Mouse (Mus musculus): ENCODE results near the gene Gm49318. TPM values are rescaled to one million over a fixed set of nuclear protein-coding genes. Genes with fewer than 3 reads are reported as not detected.

The Gm49318 gene
- not detected for total RNA-seq (2021)

DNA sequence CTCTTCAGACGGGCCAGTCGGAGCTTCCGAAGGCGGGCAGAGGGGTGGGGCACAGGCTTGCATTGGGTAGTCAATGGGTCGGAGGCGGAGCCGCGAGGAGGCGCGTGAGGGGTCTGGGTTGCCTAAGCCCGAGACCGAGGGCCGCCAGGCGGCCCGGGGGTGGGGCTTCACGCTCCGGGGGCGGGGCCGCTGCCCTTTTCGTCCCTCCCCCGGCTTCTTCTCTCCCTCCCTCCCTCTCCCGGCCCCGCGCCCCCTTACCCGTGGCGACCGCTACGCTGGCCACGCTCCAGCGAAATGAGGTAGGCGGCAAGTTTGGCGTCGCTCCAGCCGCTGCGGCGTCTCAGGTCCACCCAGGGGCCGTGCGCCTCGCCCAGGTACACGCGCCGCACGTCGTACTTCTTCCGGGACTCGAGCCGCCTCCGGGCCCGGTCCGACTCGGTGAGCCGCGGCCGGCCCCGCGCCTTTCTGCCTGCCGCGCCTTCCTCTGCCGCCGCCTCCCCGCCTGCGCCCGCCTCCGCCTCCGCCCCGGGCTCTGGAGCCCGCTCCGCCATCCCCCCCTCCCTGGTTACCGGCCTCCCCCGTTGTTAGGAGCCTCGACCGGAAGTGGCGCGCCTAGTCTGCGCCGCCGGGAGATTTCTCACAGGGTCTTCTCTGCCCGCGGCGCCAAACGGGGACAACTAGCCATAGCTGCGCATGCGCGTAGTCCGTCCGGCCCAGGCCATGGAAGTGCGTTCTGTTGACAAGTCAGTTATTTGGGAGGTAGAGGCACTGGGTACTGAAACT lies at the start of gene Gm49318, which contains the start of gene Zfp653:
Gene Gm49318, minus strand, starts transcription at position 469 of the 783 bp plus-strand sequence.
Gene Zfp653, minus strand, starts transcription at position 586 of the 783 bp plus-strand sequence.
- peak; percentile 93 for DNase-seq (ENCODE audit: low spot score)
- intact Hi-C loops (cut with DNase I), result loop anchor here (10.0 kb wide), 1 partner anchor 154 kb away; the partner anchor contains the start of gene Zfp809

DNA sequence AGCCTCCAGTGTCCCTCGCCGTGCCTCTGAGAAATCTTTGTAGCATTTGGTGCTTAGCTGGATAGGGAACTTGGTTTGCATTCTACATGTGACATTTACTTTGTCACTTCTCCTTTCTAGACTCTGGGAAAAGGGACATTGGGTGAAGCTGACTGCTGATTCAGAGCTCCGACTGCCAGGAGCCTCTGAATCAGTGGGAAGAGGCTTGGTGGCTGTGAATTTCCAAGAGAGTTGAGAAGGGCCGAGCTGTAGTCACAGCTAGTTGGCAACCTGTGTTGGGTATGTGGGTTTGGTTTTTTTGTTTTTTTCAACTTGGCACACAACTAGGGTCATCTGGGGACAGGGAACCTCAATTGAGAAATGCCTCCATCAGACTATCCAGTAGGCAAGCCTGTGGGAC lies 48.5 kb upstream of the Gm49318 start:
- DNase-seq (ENCODE audit: low spot score), result no peak
- intact Hi-C loops (cut with DNase I), result no loop called here

- no peak for DNase-seq (ENCODE audit: low spot score)
- intact Hi-C loops (cut with DNase I), result no loop called here
These were observed 46.8 kb upstream of the Gm49318 start for GRCm38 (mm10) chr9:22117754-22118456.

GRCm38 (mm10) chr9:22116740-22117426 lies 45.8 kb upstream of the Gm49318 start, which contains the start of gene Elof1:
Elof1 (minus strand) TSS chr9:22117172.
- DNase-seq (ENCODE audit: low spot score), result peak; percentile 85
- intact Hi-C loops (cut with DNase I), result no loop called here

DNA sequence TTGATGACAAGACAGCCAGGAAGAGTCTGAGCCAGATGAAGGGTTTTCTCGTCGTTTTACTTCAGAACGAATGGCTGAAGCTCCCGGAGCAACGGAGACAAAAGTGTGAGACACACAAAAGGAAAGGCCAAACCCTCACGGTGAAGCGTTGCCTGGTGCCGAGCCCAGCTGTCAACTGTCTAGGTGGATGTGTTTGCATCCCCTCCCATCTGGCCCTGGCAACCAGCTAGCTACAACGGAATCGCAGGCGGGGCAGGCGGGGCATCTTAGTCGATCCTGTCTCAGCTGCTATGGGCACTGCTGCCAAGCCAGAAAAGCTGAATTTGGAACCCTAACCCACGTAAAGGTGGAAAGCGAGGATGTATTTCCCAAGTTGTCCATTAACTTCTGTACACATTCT lies 45.0 kb upstream of the Gm49318 start:
- intact Hi-C loops (cut with DNase I), result no loop called here
- DNase-seq (ENCODE audit: low spot score), result no peak

DNA sequence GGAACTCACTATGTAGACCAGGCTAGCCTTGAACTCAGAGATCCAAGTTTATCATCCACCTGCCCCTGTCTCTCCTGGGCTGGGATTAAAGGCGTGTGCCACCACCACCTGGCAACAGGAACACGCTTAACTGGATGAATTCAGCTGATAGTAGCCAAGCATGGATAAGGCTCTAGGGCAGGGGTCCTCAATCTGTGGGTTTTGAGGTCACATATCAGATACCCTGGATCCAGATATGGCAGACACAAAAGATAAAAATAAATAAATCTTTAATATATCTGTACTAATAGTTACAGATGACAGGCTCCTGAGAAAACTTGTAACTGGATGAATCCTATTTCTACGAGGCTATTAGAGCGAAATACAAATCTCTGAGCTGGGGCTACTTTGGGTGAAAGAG lies 44.6 kb upstream of the Gm49318 start:
- intact Hi-C loops (cut with DNase I), result no loop called here
- no peak for DNase-seq (ENCODE audit: low spot score)

GRCm38 (mm10) chr9:22108194-22108593 lies 37.1 kb upstream of the Gm49318 start:
- DNase-seq (ENCODE audit: low spot score), result no peak
- intact Hi-C loops (cut with DNase I), result no loop called here

GRCm38 (mm10) chr9:22099922-22100321 lies 28.9 kb upstream of the Gm49318 start:
- intact Hi-C loops (cut with DNase I), result no loop called here
- no peak for DNase-seq (ENCODE audit: low spot score)

DNA sequence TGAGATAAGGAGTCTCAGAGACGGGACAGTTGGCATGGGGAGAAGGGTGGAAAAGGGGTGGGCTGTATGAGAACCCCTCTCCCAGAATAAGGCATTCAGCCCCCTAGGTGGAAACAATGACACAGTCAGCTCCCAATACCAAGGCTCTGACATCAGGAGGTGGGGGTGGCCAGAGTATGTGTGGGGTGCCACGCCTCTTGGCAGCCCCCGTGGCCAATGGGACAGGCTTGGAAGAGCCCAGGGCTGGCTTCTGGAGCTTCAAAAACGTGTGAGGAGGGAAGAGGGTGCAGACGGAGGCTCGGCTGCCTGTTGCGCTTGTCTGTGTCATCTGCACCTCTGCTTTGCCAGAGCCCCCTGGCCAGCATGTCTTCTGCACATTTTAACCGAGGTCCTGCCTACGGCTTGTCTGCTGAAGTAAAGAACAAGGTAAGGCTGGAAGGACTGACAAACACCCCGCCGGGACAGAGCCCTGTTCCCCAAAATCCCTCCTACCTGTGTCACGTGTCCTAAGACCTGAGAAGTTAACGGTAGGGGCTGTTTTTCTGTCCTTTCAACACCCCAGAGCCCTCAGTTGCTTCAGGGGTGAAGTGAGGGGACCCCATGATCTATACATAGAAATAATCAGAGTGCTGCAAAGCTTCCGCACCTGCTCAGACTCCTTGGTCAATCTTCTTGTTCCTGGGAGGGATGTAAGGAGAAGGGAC lies 28.1 kb upstream of the Gm49318 start, which contains the start of gene Cnn1:
Gene Cnn1, plus strand, starts transcription at position 224 of the 704 bp plus-strand sequence.
- peak; percentile 22 for DNase-seq (ENCODE audit: low spot score)

GRCm38 (mm10) chr9:22095854-22096307 lies 24.8 kb upstream of the Gm49318 start:
- DNase-seq (ENCODE audit: low spot score), result peak; percentile 75

More for the DNA sequence above, 28.1 kb upstream of the Gm49318 start, which contains the start of gene Cnn1:
- intact Hi-C loops (cut with DNase I), result no loop called here

DNA sequence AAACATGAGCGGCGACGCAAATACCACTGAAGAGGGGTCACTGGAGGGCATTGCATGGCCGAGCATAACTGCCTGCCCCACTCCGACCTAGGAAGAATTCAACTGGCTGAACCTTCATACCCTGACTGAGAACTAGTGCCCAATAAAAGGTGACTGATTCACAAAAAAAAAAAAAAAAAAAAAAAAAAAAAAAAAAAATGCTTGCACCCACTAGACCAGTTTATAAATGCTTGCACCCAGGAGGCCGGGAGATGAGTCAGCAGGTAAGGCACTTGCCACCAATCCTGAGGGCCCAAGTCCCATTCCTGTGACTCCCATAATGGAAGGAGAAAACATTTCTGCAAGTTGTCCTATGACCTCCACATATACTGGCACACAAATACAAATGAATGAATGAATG lies 21.7 kb upstream of the Gm49318 start:
- intact Hi-C loops (cut with DNase I), result no loop called here
- DNase-seq (ENCODE audit: low spot score), result no peak

More at GRCm38 (mm10) chr9:22095854-22096307, 24.8 kb upstream of the Gm49318 start:
- intact Hi-C loops (cut with DNase I), result loop anchor here (1.0 kb wide), 1 partner anchor 47 kb away; no protein-coding TSS in a partner anchor

DNA sequence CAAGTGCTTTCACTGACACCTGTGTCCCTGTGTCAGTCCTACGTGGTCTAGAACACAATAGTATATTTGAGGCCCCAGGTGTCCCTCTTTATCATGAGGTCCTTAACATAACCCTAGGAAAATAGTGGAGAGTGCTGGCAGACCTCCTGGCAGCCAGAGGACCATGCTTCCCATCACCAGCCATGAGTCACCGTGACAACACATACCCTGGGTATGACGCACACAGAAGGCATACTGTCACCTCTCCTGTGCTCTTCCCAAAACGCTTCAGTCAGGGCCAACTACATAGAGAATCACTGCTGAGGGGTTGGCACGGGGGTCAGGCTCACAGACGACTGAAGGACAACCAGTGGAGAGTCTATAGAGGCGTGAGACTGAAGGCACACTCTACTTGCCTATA lies 18.9 kb upstream of the Gm49318 start:
- DNase-seq (ENCODE audit: low spot score), result no peak
- intact Hi-C loops (cut with DNase I), result no loop called here

DNA sequence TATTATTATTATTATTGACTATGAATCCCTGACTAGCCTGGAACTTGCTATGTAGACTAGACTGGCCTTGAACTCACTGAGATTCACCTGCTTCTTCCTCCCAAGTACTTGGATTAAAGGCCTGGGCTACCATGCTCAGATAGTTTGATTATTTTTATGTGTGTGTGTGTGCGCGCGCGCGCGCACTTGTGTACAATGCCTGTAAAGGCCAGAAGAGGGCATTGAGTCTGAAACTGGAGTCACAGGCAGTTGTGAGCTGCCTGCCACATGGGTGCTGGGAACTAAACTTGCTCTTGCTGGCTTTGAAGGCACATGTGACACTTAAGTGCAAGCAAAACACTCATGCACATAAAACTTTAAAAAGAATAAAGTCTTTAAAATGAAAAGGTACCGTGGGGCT lies 18.2 kb upstream of the Gm49318 start:
- intact Hi-C loops (cut with DNase I), result no loop called here

GRCm38 (mm10) chr9:22087034-22087618 lies 16.1 kb upstream of the Gm49318 start:
- DNase-seq (ENCODE audit: low spot score), result no peak
- intact Hi-C loops (cut with DNase I), result no loop called here

More for the DNA sequence above, 18.2 kb upstream of the Gm49318 start:
- DNase-seq (ENCODE audit: low spot score), result no peak

- intact Hi-C loops (cut with DNase I), result no loop called here
- no peak for DNase-seq (ENCODE audit: low spot score)
These were observed 15.0 kb upstream of the Gm49318 start for GRCm38 (mm10) chr9:22086012-22086411.

- peak; percentile 93 for DNase-seq (ENCODE audit: low spot score)
- intact Hi-C loops (cut with DNase I), result no loop called here
These were observed 14.2 kb upstream of the Gm49318 start, which contains the start of gene Ecsit for GRCm38 (mm10) chr9:22085022-22085834. Ecsit (minus strand) TSS chr9:22085438.

- DNase-seq (ENCODE audit: low spot score), result no peak
- intact Hi-C loops (cut with DNase I), result no loop called here
These were observed 13.6 kb upstream of the Gm49318 start for GRCm38 (mm10) chr9:22084667-22085021.

GRCm38 (mm10) chr9:22076223-22076622 lies 5.2 kb upstream of the Gm49318 start:
- DNase-seq (ENCODE audit: low spot score), result no peak
- intact Hi-C loops (cut with DNase I), result loop anchor here (10.0 kb wide), 1 partner anchor 149 kb away; the partner anchor contains the start of gene Zfp809
